Mouse (Mus musculus) erythroid progenitor cell, adult 5-6 weeks (primary cell): ENCODE data around the gene Znrf1. TPM values are rescaled to one million over a fixed set of nuclear protein-coding genes. Genes with fewer than 3 reads are reported as not detected.
"Not testable (repeated sequence)": the region's sequence is repeated elsewhere in the genome, so short reads cannot be mapped to it uniquely, and the experiment has no call there.

Experiments
- ATAC-seq: replicated peaks from 2 replicates; pipeline ENCODE4 v1.8.0; 2016; ENCODE audit warnings: moderate number of reproducible peaks, mild to moderate bottlenecking, moderate TSS enrichment, inconsistent platforms; ENCODE audit not compliant: poor library complexity, low FRiP score, severe bottlenecking
- total RNA-seq, 2 experiments: library from RNA; stranded (forward) in 1 of 2; stranded (reverse) in 1 of 2; fragments of 150-400 nt in 1 of 2; fragments of 186-747, 209-891 nt in 1 of 2; gene quantifications; 2 replicates each; pipeline versions ENCODE4 v1.2.3 to v1.2.4; 2015 to 2017; ENCODE audit warnings: low replicate concordance in 2 of 2

Gene Znrf1
- total RNA-seq, 2 experiments from 2014 or later: 4.8 to 19.7 TPM

DNA sequence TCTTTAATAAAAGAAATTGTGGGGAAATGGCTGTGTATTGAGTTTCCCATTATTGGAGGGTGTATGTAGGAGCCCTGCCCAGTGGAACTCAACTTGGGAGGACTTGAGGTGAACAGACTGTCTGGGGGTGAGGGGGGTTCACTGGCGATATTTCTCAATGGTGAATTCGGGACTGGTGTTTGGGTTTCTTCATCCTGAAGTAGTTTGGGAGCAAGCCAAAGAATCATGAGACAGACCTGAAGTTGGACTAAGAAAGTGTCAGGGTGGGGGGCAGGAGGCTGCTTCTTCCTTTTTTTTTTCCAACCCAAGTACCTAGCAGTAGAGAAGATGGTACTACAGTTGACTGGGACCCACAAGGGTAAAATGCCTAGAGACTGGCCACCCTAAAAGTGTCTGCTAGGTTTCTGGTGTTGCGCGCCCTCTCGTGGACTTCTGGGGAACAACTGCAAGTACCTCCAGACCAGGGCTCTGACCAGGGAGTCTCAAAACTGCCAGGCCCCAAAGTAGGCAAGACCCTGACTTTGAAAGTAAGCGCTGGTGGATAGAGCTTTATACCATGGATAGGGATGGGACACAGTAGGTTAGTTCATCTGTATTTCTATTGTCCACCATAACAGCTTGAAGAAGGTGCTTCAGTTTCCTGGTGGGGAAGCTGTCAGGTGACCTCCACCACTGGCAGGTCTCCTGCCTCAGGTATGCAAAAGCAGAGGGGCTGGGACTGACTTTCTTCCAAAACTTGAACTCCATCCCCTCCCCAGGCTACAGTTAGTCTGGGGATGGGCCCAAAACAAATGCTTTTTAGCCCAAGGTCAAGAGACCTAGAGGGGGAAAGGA, 90.0 kb downstream of the Znrf1 start:
- peak; percentile 51; the same call in 1 of the 2 replicates for ATAC-seq

DNA sequence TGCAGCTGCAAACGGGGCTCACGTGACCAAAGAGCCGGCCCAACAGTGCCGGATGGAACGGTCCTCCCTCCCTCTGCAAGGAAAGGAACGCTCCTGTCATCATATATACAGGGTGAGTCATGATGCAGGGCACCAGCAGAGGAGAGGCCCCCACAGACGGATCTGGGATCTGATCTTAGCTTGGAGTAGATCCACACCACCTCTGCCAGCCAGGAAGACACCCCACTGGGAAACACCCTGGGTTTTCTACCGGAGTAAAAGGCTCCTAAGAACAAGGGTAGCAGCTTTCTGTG, 90.6 kb downstream of the Znrf1 start:
- no peak for ATAC-seq

DNA sequence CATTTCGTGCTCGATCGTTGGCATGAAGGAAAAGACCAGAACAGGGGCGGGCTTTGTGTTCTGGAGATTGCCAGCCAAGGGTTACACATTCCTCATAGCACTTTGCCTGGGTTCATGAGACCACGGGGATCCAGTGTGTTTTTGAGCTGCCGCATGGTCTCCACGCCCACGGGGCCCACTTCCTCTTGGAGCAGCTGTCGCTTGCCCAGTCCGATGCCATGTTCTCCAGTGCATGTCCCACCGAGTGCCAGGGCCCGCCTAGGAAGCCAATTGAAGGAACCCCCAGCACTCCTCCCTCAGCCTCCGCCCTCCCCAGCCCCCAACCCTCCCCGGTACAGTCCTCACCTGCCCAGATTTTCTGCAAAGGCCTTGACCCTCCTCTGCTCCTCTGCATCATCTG, 91.0 kb downstream of the Znrf1 start:
- no peak for ATAC-seq

DNA sequence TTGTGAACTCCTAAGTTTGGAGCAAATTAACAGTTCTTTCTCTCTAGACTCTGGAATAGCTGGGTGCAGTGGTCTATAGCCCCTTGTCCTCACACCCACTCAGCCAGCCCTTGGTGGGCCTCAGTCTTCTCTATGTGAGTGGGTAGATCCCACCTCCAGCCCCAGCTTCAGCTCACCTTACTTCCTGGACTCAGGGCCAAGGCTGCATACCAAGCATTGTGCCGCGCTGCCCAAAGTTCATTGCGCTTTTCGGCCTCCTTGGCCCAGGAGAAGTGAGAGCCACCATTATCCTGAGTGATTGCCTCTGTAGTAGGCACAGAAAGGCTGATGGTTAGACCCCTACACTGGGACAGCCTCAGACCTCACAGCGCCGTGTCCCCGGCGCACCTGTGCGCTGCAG, 92.0 kb downstream of the Znrf1 start:
- ATAC-seq: no peak

DNA sequence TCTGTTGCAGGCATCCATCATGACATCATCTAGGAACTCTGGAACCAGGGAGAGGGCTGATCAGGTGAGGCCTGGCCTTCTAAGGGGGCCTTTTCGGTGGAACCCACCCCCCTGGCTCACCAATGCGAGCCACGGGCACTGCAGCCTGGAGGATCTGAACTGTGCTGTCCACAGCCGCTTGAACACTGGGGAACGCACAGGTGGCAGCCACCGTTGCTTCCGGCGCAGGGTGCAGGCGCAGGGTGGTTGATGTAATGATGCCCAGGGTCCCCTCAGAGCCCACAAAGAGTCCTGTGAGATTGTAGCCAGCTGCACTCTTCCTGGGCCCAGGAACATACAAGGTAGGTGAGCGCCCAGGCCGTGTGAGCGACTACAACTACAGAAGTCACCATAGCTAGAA, 92.5 kb downstream of the Znrf1 start:
- no peak for ATAC-seq

DNA sequence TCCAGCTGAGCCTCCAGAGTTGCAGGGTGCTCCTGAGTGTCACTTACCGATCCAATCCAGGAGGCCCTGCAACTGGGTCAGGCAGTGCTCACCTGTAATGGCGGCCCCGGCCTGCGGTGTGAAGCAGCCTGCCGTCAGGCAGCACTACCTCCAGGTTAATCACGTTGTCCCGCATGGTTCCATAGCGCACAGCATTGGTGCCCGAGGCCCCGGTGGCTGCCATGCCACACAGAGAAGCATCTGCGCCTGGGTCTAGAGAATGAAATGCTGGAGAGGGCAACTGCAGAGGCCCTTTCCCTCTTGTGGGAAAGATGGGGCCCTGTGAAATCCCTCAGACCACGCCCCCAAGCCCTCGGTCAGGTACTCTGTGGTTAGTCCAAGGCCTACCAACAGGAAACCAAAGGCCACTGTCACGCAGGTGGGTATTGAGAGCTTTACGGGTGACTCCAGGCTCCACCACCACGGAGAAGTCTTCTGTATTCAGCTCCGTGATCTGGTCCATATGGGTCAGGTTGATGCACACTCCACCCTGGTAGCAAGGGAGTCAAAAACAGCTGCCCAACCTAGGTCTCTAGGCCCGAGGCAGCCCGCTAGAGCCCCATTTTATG, 93.1 kb downstream of the Znrf1 start:
- no peak for ATAC-seq

DNA sequence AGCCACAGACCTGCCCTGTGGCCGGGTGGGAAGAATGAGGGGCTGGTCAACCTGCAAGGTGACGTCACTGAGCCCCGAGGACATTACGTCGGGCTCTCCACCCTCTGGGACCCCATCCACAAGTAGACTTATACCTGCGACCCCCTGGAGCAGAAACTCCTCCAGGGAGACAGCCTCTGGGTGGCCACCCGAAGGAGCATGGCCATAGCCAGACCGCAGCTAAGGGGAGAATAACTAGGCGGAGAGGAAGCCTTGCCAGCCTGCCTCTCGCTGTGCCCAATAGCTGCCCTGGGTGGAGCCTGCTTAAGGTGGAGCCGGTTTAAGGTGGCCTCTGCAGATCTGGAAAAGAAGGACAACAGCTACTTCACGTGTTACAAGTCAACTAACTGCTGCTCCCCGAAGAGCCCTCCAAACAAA, 94.2 kb downstream of the Znrf1 start, which contains the start of gene Ldhd:
TSS of gene Ldhd (minus strand) at position 270 of the 417 bp plus-strand sequence.
- peak; percentile 60; the same call in 1 of the 2 replicates for ATAC-seq

DNA sequence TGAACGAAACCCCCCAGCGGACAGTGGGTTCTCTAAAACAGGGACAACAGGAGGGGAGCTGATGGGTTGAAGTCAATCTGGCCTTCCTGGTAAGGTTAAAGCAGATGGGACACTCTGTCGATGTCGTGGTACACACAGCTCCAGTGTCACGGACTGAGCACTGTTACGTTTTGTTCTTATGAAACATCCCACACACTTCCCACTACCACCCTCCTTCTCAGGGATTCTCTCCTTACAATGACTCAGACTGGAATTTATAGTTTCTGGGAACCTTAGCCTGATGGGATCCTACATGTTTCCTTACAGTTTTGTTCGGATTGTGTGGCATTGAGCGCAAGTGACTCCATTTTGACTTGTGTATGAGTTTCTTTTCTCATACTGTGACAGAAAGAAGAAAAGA, 95.7 kb downstream of the Znrf1 start:
- ATAC-seq: no peak

DNA sequence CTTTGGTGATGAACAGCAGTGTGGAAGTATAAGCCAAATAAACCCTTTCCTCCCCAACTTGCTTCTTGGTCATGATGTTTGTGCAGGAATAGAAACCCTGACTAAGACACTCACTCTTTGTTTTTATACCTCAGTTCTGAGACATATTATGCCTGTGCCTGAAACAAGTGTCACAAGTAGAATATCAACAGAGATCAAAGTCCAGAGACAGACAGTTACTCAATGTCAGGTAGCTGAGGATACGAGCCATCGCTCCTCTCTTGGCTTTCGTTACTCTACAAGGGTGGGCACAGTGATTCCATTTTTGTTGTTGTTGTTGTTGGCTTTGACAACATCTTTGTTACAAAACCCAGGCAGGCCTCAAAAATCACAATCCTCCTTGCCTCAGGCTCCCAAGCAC, 97.1 kb downstream of the Znrf1 start:
- ATAC-seq: no peak

DNA sequence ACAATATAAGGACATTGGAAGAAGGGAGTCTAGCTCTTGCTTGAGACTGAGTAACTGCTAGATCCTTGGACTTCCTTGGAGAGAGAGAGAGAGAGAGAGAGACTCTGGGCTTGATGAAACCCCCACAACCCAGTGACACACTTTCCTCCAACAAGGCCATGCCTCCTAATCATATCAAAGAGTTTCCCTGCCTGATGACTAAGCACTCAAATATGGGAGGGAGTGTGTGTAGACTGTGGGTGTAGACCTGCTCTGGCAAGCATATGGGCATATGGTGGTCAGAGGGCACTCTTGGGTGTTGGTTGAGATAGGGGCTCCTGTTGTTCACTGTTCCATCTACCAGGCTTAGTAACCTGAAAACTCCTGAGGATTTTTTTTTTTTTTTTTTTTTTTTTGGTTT, 102.2 kb downstream of the Znrf1 start:
- ATAC-seq: no peak

DNA sequence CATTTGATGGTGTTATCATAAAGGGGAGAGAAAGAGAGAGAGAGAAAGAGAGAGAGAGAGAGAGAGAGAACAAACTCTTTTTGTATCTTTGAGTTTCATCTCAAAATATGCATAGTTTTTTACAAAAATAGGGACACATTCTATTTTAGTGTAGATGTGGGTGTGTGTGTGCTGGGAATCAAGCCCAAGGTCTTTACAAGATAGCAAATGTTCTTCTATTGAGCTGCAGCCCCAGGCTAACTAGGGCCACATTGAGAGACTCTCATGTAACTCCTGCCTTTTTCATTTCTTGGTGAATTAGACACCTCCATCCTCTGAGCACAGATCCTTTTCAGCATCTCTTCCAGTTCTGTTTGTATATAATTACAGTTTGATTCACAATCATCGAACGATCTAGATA, 105.2 kb downstream of the Znrf1 start:
- ATAC-seq: no peak

DNA sequence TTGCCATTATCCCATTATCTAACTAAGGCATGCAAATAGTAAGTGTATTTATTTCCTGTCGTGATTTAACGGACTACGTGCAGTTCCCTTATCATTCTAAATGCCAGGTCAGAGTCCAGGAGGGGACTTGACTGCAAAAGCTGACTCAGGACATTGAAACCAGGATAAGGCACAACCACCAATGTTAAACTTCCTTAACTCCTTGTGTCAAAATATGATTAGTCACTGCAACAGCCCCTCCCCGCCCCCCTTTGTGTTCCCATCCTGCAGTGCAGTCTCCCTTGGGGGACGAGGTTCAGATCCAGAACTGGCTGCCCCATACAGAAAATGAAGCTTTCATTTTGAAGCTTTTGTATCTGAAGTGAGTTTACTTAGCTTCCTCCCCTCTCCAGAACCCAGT, 106.6 kb downstream of the Znrf1 start:
- ATAC-seq: no peak

DNA sequence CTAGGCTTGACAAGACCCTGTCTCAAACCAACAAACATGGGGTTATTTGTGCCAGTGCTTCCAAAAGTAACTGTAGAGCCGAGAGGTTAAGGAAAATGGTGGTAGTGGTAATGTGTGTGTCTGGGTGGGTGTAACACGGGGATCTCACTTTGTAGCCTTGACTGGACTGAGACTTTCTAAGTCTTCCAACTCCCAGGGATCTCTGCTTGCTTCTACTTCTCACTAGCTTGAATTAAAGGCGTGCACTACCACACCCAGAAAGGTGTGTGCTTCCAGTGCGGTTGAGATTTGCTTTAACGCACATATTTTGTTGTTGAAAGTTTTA, 107.0 kb downstream of the Znrf1 start:
- ATAC-seq: peak; percentile 58

DNA sequence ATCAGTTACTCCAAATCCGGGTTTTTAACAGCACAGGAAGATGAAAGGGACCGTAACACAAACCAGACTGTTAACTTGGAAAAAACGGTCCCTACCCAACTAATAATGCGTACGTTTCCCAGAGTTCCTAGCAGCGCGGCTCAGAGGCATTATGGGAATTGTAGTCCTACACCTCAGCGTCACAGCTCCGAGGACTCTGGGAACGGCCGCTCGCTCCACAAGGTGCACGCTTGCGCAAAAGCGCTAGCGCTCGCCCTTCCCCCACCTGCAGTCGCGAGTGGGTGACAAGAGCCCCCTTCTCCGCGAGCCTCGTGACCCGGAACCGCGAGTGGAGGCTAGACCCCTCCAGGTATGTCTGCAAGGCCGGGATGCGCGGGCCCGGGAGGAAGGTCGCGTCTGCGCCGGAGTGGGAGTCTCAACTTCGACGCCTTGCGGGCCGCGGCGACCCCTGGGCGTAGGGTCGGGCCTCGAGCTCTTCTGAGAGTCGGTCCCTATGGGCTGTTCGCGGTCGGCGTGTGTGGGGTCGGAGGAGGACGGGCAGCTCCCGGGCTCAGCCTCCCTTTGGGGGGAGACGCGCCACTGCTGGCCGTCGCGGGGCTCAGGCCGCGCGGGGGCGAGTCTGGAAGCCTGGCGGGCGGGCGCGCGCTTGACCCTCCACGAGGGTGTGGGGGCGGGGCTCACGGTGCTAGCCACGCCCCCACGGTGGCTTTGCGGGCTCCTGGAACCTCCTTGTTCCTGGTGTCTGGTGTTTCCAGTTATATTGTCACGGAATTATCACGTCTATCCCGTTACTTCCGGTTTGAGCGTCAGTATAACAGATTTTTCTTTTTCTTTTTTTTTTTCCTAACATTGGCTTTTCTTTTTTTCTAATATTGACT, 107.6 kb downstream of the Znrf1 start, which contains the start of gene Zfp1:
TSS of gene Zfp1 (plus strand) at position 138 of the 878 bp plus-strand sequence.
- peak; percentile 97 for ATAC-seq

DNA sequence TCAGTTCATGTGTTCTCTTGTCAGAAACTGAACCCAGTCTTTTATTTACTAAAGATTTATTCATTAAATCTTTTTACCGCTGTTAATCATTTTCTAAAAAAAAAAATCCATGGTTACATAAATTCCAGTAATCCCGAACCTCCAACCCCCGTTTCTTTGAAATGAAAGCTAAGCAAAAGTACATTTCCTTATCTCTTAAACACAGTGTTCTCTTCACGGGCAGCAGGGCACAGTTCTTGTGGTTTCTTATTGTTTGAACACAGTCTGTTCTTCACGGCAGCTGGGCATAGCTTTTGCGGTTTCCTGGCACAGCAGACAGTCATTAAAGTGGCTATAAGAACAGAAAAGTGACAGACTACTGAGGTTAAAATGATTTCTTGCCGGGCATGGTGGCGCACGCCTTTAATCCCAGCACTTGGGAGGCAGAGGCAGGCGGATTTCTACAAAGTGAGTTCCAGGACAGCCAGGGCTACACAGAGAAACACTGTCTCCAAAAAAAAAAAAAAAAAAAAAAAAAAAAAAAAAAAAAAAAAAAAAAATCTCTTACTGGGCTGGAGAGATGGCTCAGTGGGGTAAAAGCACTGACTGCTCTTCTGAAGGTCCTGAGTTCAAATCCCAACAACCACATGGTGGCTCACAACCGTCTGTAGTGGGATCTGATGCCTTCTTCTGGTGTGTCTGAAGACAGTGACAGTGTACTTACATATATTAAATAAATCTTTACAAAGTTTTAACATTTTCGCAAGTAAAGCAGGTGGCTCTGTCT, 108.6 kb downstream of the Znrf1 start:
- not testable (repeated sequence) for ATAC-seq

DNA sequence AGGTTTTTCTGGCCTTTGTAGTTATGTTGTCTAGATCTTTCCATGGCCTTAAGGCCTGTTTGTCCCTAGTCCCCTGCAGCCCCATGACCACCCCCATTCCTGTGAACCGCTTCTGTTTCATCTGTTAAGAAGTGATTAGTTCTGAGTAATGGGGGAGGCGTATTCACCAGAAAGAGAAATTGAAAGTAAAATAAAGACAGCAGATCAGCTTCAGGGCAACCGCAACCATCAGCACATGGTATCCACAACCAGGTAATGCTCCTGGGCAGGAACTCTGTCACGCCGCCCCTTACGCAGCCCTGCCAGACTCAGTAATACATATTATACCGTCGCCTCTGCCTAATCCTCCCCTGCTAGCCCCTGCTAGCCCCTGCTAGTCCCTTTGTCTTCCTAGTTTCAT, 109.8 kb downstream of the Znrf1 start:
- ATAC-seq: no peak

DNA sequence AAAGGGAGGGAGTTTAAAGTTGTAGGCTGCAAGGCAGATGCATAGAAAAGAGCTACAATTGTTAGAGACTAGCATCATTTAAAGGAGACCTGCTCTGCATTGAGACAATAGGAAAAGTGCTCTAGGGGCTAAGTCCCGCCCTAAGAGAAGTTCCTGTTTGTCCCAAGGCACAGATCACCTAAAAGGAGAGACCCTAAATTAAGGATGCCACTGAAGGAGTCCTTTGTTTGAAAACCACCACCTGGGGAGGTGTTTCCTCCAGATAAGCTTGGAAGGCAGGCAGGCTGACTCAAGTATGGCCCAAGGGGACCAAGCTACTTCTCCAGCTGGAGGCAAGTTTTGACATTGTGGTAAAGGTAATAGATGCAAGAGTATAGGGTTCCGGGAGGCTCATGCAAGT, 112.9 kb downstream of the Znrf1 start:
- ATAC-seq: no peak

DNA sequence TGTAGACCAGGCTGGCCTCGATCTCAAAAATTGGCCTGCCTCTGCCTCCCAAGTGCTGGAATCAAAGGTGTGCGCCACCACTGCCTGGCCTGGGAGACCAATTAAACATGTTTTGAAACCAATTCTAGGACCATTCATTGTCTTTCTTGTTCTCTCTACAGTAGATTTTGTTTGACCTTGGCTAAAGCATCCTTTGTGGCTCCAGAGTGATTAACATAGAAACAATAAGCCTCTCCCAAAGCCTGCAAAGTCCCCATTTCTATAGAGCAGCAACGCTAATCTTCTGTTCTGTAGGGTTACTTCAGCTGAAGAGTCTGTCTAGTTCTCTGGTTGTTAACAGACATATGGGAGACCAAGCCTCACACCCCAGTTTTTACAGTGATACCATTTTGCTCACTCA, 114.8 kb downstream of the Znrf1 start:
- no peak for ATAC-seq

DNA sequence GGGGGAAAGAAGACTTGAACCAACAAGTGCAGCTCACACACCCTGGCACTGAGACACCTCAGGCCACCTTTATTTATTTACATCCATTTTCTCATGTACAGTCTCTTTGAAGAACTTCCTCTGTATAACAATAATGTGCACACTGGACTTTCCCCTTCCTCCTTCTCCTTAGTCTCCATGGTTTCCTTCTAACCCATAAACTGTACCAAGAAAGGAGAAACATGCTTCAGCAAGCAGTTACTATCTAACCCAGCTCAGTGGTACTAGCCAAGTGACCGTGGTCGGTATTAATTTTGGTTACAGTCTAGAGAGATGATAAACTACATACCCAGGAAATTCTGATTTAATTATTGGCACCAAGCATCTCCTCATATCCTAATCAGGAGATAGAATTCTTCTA, 117.6 kb downstream of the Znrf1 start:
- no peak for ATAC-seq

DNA sequence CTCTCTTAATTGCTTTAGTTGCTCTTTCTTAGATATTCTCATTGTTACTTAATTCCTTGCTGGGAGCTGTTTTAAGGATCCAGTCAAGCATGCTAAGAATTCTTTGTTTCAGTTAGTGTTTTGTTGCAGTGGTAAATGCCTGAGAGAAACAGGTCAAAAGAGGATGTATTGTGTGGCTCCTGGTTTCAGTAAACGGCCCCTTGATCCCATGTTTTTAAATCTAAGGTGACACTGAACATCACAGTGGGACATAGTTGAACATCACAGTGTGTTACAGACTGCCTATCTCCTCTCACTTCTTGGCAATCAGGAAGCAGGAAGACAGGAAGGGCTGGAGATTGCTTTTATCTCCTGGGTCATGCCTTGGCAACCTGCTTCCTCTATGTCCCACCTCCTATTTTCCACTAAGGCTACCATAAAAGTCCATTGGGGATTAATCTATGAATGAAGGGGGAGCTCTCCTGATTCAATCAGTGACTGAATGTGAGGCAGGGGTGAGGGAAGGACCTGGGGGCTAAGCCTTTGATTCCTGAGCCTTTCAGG, 121.5 kb downstream of the Znrf1 start:
- ATAC-seq: no peak
